Mouse (Mus musculus): ENCODE data around the gene Tomm22. TPM values are rescaled to one million over a fixed set of nuclear protein-coding genes. Genes with fewer than 3 reads are reported as not detected.
"Not testable (repeated sequence)": the region's sequence is repeated elsewhere in the genome, so short reads cannot be mapped to it uniquely, and the experiment has no call there.

The Tomm22 gene
- polyA plus RNA-seq, 1 experiment from 2014 or later, result 134 TPM

GRCm38 (mm10) chr15:79661852-79662251 lies 8.8 kb upstream of the Tomm22 start:
- no peaks in the 10 kb centered on the region for H3K9me3 ChIP-seq (replicated peaks)
- H3K27me3 ChIP-seq, result no peaks in the 10 kb centered on the region
- H3K36me3 ChIP-seq (replicated peaks), result 0 out of 2 replicates have a peak, but pooled peaks cover 6% of the 10 kb centered on the region
- no peak overlapping the region for H3K27ac ChIP-seq (replicated peaks)
- ATAC-seq (ENCODE audit: insufficient read depth), result no peak
- no peak overlapping the region for H3K4me3 ChIP-seq (replicated peaks)
- H3K4me1 ChIP-seq (replicated peaks), result peaks cover 21% of the 10 kb centered on the region
- no peak overlapping the region for H3K9ac ChIP-seq
- WGBS (ENCODE audit: insufficient replicate concordance), result 65% methylated on average over 4 of the region's 4 CpGs
- H3K4me2 ChIP-seq, result no peak overlapping the region

DNA sequence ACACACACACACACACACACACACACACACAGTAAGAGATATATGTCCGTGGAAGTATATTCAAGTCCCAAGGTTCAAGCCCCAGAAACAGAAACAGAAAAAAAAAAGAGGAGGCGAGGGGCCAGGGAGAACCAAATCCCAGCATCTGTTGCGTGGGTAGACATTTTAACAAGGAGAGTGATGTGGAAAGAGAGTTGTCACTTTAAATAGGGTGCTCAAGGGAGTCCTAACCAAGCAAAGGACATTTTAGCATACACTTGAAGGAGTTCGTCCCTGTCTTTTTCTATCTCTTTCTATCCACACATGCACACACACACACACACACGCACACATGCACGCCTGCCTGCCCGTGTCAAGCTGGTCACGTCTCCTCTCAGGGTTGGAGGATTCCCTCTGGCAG lies 6.0 kb upstream of the Tomm22 start:
- H3K4me1 ChIP-seq (replicated peaks), result peaks cover 11% of the 10 kb centered on the region
- no peak for ATAC-seq (ENCODE audit: insufficient read depth)
- no peak overlapping the region for H3K4me2 ChIP-seq
- H3K4me3 ChIP-seq (replicated peaks), result no peak overlapping the region
- H3K9me3 ChIP-seq (replicated peaks), result no peaks in the 10 kb centered on the region
- no peaks in the 10 kb centered on the region for H3K27me3 ChIP-seq
- H3K9ac ChIP-seq, result no peak overlapping the region
- H3K27ac ChIP-seq (replicated peaks), result no peak overlapping the region
- 75% methylated on average over 8 of the region's 8 CpGs for WGBS (ENCODE audit: insufficient replicate concordance)
- 0 out of 2 replicates have a peak, but pooled peaks cover 6% of the 10 kb centered on the region for H3K36me3 ChIP-seq (replicated peaks)

- ATAC-seq (ENCODE audit: insufficient read depth), result no peak
- WGBS (ENCODE audit: insufficient replicate concordance), result 70% methylated on average over 10 of the region's 10 CpGs
- no peaks in the 10 kb centered on the region for H3K9me3 ChIP-seq (replicated peaks)
- H3K27me3 ChIP-seq, result no peaks in the 10 kb centered on the region
- peaks cover 33% of the 10 kb centered on the region for H3K36me3 ChIP-seq (replicated peaks)
- no peak overlapping the region for H3K4me2 ChIP-seq
- no peak overlapping the region for H3K4me3 ChIP-seq (replicated peaks)
- H3K4me1 ChIP-seq (replicated peaks), result peaks cover 23% of the 10 kb centered on the region
- H3K27ac ChIP-seq (replicated peaks), result no peak overlapping the region
- H3K9ac ChIP-seq, result no peak overlapping the region
These were observed 1.5 kb upstream of the Tomm22 start for GRCm38 (mm10) chr15:79669195-79669594.

GRCm38 (mm10) chr15:79670972-79671299 lies 275 bp downstream of the Tomm22 start:
- Histone ChIP-seq H3K4me2 (peak overlapping the region; percentile 75), H3K36me3 (replicated peaks) (peaks cover 49% of the 10 kb centered on the region), H3K27me3 (no peaks in the 10 kb centered on the region), H3K4me3 (replicated peaks) (peak overlapping the region; percentile 94), H3K9ac (peak overlapping the region; percentile 93), H3K9me3 (replicated peaks) (no peaks in the 10 kb centered on the region), H3K27ac (replicated peaks) (peak overlapping the region; percentile 80), H3K4me1 (replicated peaks) (peaks cover 23% of the 10 kb centered on the region)
- WGBS (ENCODE audit: insufficient replicate concordance), result under 1% methylated on average over 37 of the region's 37 CpGs
- ATAC-seq (ENCODE audit: insufficient read depth), result peak; percentile 69

DNA sequence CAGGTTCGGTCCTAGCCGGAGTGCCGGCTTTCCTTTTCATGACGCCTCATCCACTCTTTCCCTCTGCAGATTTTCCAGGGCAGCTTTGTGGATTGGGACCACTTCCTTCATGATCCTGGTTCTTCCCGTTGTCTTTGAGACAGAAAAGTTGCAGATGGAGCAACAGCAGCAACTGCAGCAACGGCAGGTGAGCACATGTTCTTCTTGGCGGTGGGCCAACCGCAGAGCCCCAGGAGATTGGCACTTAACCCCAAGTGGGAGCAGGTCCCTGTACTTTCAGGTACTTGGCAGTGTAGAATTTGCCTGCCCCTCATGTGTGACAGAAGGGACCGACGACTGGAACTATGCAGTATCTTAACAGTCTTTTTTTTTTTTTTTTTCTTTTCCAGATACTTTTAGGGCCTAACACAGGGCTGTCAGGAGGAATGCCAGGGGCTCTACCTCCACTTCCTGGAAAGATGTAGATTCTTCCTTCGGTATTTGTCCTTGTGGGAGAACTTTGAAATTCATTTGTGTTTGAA lies 1.2 kb downstream of the Tomm22 start:
- H3K27me3 ChIP-seq; ATAC-seq (ENCODE audit: insufficient read depth); H3K9me3 ChIP-seq (replicated peaks); H3K27ac ChIP-seq (replicated peaks): not testable (repeated sequence)
- peak overlapping the region; percentile 93; the same call in 1 of the 2 replicates for H3K9ac ChIP-seq
- peaks cover 54% of the 10 kb centered on the region for H3K36me3 ChIP-seq (replicated peaks)
- peaks cover 23% of the 10 kb centered on the region for H3K4me1 ChIP-seq (replicated peaks)
- whole genome bisulfite sequencing (ENCODE audit: insufficient replicate concordance), result 73% methylated on average over 11 of the region's 11 CpGs
- peak overlapping the region; percentile 75 for H3K4me2 ChIP-seq
- peak overlapping the region; percentile 94 for H3K4me3 ChIP-seq (replicated peaks)

GRCm38 (mm10) chr15:79677936-79678335 lies 7.3 kb downstream of the Tomm22 start:
- ATAC-seq (ENCODE audit: insufficient read depth), result no peak
- Histone ChIP-seq H3K4me1 (replicated peaks) (peaks cover 35% of the 10 kb centered on the region), H3K9ac (no peak overlapping the region), H3K4me2 (no peak overlapping the region), H3K27me3 (no peaks in the 10 kb centered on the region), H3K4me3 (replicated peaks) (no peak overlapping the region), H3K27ac (replicated peaks) (no peak overlapping the region), H3K36me3 (replicated peaks) (peaks cover 67% of the 10 kb centered on the region), H3K9me3 (replicated peaks) (no peaks in the 10 kb centered on the region)
- WGBS (ENCODE audit: insufficient replicate concordance), result 71% methylated on average over 2 of the region's 2 CpGs

- ATAC-seq (ENCODE audit: insufficient read depth), result peak; percentile 43
- H3K36me3 ChIP-seq (replicated peaks), result peaks cover 30% of the 10 kb centered on the region
- H3K27ac ChIP-seq (replicated peaks), result peak overlapping the region; percentile 99
- H3K27me3 ChIP-seq, result no peaks in the 10 kb centered on the region
- H3K4me2 ChIP-seq, result peak overlapping the region; percentile 82
- H3K9me3 ChIP-seq (replicated peaks), result no peaks in the 10 kb centered on the region
- H3K4me1 ChIP-seq (replicated peaks), result peaks cover 70% of the 10 kb centered on the region
- 58% methylated on average over 4 of the region's 4 CpGs for WGBS (ENCODE audit: insufficient replicate concordance)
- H3K4me3 ChIP-seq (replicated peaks), result peak overlapping the region; percentile 89; the same call in 1 of the 2 replicates
- peak overlapping the region; percentile 2; the same call in 1 of the 2 replicates for H3K9ac ChIP-seq
These were observed 11.3 kb downstream of the Tomm22 start for GRCm38 (mm10) chr15:79681973-79682372.

DNA sequence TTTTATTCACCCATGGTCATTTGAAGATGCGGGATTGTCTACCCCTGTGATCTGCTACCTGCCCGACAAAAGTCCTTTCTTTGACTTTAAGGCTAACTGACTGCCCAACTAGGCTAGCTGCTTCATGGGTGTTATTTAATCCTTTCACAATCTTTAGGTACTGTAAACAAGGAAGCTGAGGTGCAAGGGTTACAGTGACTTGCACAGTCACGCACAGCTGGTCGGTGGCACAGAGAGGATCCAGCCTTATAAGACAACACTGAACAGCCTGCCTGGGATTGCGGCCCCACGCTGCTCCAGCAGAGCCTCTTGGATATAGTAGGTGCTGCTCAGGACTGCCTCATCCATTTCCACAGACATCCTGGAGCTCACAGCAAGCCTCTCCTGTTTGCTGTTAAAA lies 12.5 kb downstream of the Tomm22 start:
- Histone ChIP-seq H3K9ac (peak overlapping the region; percentile 88), H3K4me3 (replicated peaks) (peak overlapping the region; percentile 89), H3K27ac (replicated peaks) (peak overlapping the region; percentile 99), H3K9me3 (replicated peaks) (no peaks in the 10 kb centered on the region), H3K27me3 (no peaks in the 10 kb centered on the region), H3K4me1 (replicated peaks) (peaks cover 66% of the 10 kb centered on the region), H3K4me2 (peak overlapping the region; percentile 82), H3K36me3 (replicated peaks) (peaks cover 21% of the 10 kb centered on the region)
- 62% methylated on average over 6 of the region's 6 CpGs for WGBS (ENCODE audit: insufficient replicate concordance)
- no peak for ATAC-seq (ENCODE audit: insufficient read depth)

- H3K4me3 ChIP-seq (replicated peaks), result peak overlapping the region; percentile 89
- H3K27me3 ChIP-seq, result no peaks in the 10 kb centered on the region
- H3K4me1 ChIP-seq (replicated peaks), result peaks cover 72% of the 10 kb centered on the region
- 54% methylated on average over 19 of the region's 19 CpGs for WGBS (ENCODE audit: insufficient replicate concordance)
- peak overlapping the region; percentile 88 for H3K9ac ChIP-seq
- H3K4me2 ChIP-seq, result peak overlapping the region; percentile 82
- peak overlapping the region; percentile 99 for H3K27ac ChIP-seq (replicated peaks)
- no peaks in the 10 kb centered on the region for H3K9me3 ChIP-seq (replicated peaks)
- ATAC-seq (ENCODE audit: insufficient read depth), result no peak
- H3K36me3 ChIP-seq (replicated peaks), result peaks cover 17% of the 10 kb centered on the region
These were observed 13.2 kb downstream of the Tomm22 start for GRCm38 (mm10) chr15:79683707-79684465.

DNA sequence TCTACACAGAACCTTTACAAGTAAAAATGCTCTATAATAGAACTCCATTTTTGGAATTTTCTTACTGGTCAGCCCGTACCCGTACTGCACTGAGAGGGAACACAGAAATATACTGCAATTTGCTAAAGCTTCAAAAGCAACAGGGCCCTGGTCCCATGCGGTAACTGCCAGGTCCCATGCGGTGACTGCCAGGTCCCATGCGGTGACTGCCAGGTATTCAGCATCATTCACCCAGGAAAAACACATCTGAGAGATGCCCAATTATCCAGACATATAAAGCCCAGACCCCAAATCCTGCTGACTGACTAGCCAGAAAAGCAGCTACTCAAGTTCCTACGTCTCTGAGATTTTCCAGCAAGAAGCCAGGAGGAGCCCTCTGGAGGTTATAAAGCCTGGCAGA lies 14.0 kb downstream of the Tomm22 start:
- peak overlapping the region; percentile 88 for H3K9ac ChIP-seq
- H3K36me3 ChIP-seq (replicated peaks), result peaks cover 13% of the 10 kb centered on the region
- peaks cover 78% of the 10 kb centered on the region for H3K4me1 ChIP-seq (replicated peaks)
- ATAC-seq (ENCODE audit: insufficient read depth), result no peak
- peak overlapping the region; percentile 99 for H3K27ac ChIP-seq (replicated peaks)
- H3K4me3 ChIP-seq (replicated peaks), result peak overlapping the region; percentile 89
- 76% methylated on average over 6 of the region's 6 CpGs for WGBS (ENCODE audit: insufficient replicate concordance)
- H3K4me2 ChIP-seq, result peak overlapping the region; percentile 82
- no peaks in the 10 kb centered on the region for H3K27me3 ChIP-seq
- no peaks in the 10 kb centered on the region for H3K9me3 ChIP-seq (replicated peaks)

DNA sequence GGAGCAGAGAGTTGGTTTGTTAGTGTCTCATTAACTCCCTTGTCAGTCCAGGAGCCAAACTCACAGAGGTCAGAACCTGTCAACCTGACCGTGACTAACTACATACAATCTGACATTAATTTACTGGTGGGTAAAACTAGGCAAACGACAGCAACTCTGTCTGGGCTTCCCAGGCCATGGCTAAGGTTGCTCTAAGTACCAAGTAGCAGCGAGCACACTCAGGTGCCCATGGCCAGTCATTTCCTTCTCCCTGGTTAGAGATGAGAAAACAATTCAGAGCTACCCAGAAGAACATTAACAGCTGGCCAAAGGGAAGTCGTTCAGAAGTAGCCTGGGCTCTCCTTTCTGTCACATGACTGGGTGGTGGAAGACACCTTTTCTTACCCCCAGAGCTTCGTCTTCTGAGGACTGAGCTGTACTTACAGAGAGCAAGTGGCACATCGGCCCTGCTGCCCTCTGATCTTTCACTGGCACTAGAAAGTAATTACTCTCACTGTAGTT lies 14.5 kb downstream of the Tomm22 start:
- Histone ChIP-seq H3K27me3 (no peaks in the 10 kb centered on the region), H3K4me3 (replicated peaks) (peak overlapping the region; percentile 89), H3K36me3 (replicated peaks) (peaks cover 10% of the 10 kb centered on the region), H3K27ac (replicated peaks) (peak overlapping the region; percentile 99), H3K4me2 (peak overlapping the region; percentile 82), H3K9me3 (replicated peaks) (no peaks in the 10 kb centered on the region), H3K9ac (peak overlapping the region; percentile 88), H3K4me1 (replicated peaks) (peaks cover 83% of the 10 kb centered on the region)
- 24% methylated on average over 6 of the region's 6 CpGs for WGBS (ENCODE audit: insufficient replicate concordance)
- ATAC-seq (ENCODE audit: insufficient read depth), result no peak

Measured in liver, embryonic 15.5 days (tissue).